Mouse (Mus musculus): ENCODE data around the gene Notch1. TPM values are rescaled to one million over a fixed set of nuclear protein-coding genes. Genes with fewer than 3 reads are reported as not detected.
A peak's percentile ranks its signal among the peaks of the same experiment; 100 is the strongest.

Notch1 gene
- polyA plus RNA-seq, 1 experiment from 2014 or later = 12.1 TPM

DNA sequence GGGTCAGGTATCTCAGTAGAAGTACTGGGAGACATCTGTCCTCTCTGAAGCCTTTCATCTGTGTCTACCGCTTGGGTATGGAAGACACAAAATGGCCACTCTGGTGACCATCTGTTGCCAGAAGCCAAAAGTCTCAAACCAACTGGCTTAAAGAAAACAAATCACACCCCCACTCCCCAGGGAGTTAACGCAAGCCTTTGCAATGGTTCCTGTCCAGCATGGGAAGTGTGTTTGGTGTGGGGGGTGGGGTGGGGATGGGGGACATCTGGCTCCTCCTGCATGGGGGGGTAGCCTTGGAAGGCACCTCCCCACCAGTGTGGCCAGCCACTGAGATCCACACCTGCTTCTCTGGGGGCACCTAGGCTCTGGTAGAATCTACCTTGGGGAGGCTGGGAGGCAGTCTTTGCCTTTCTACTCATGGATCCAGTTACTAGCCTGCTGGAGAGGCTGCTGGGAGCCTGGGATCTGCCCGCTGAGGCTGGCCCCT lies 29.6 kb downstream of the Notch1 start:
- no peaks in the 10 kb centered on the region for H3K27me3 ChIP-seq (ENCODE audit: insufficient read depth, low read length)
- H3K27ac ChIP-seq = peak overlapping the region; percentile 82
- H3K4me1 ChIP-seq (replicated peaks; ENCODE audit: insufficient read depth, low read length) = peaks cover 97% of the 10 kb centered on the region
- no peak overlapping the region for H3K4me3 ChIP-seq (replicated peaks; ENCODE audit: low read depth, low read length)
- H3K9ac ChIP-seq (ENCODE audit: low read depth, low read length) = no peak overlapping the region
- ATAC-seq (replicated peaks; ENCODE audit: low FRiP score, low read depth) (no peak), DNase-seq (ENCODE audit: low spot score) (peak; percentile 58)
- 18% methylated on average over 3 of the region's 3 CpGs for WGBS
- no peak overlapping the region for H3K4me2 ChIP-seq (ENCODE audit: low read length)
- H3K36me3 ChIP-seq (ENCODE audit: insufficient read depth, low read length) = peaks cover 11% of the 10 kb centered on the region
- TF ChIP-seq CTCF (IDR thresholded peaks at IDR 0.05; ENCODE audit: low read depth) = no peak
- no peaks in the 10 kb centered on the region for H3K9me3 ChIP-seq (replicated peaks; ENCODE audit: low read length)

DNA sequence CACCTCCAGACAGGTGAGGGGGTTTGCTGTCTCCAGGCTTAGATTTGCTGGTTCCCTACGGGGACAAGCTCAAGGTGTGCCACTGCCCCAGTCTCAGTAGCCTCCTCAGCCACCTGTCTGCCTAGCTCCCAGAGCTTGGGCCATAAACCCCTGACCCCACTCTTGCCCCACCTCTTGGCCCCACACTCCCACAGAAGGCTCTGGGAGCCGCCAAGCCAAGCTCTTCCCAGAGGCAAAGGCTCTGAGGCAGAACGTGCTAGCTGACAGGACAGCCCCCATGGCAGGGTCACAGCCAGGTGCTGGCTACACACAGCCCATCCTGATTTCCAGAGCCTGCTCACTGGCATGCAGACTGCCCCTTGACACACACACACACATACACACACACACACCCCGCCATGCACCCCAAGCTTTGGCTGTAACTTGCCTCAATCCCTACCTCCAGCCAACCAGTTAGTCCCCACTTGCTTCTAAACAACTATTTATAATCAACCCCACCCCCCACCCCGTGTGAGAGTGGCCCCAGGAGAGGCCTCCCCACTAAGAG lies 30.1 kb downstream of the Notch1 start:
- Histone ChIP-seq H3K4me3 (replicated peaks; ENCODE audit: low read depth, low read length) (no peak overlapping the region), H3K27me3 (ENCODE audit: insufficient read depth, low read length) (no peaks in the 10 kb centered on the region), H3K27ac (peak overlapping the region; percentile 82), H3K4me1 (replicated peaks; ENCODE audit: insufficient read depth, low read length) (peaks cover 96% of the 10 kb centered on the region), H3K4me2 (ENCODE audit: low read length) (no peak overlapping the region), H3K36me3 (ENCODE audit: insufficient read depth, low read length) (peaks cover 12% of the 10 kb centered on the region), H3K9ac (ENCODE audit: low read depth, low read length) (no peak overlapping the region), H3K9me3 (replicated peaks; ENCODE audit: low read length) (no peaks in the 10 kb centered on the region)
- TF ChIP-seq CTCF (IDR thresholded peaks at IDR 0.05; ENCODE audit: low read depth) = no peak
- DNase-seq (ENCODE audit: low spot score) (no peak), ATAC-seq (replicated peaks; ENCODE audit: low FRiP score, low read depth) (0 out of 2 replicates have a peak, but pooled peaks have one; percentile 3)
- 12% methylated on average over 5 of the region's 5 CpGs for WGBS

DNA sequence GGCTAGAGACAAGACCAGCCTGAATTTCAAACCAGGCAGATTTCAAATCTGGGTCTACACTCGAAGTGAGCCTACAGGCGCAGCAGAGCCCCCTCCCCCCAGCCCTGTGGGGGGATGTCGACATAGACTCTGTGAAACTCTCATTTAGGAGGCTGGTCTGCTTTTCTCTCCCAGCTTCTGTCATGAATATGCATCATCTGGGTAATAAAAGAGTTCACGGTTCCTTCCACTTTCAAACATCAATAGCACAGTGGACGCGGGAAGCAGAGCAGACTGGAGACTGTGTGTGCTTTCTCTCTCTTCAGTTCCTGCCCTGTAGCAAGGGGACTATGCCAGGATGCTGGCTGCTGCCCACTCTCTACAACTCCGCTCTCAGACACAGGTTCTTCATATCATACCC lies 30.8 kb downstream of the Notch1 start:
- Histone ChIP-seq H3K27me3 (ENCODE audit: insufficient read depth, low read length) (no peaks in the 10 kb centered on the region), H3K9me3 (replicated peaks; ENCODE audit: low read length) (no peaks in the 10 kb centered on the region), H3K36me3 (ENCODE audit: insufficient read depth, low read length) (peaks cover 18% of the 10 kb centered on the region), H3K27ac (peak overlapping the region; percentile 82), H3K4me3 (replicated peaks; ENCODE audit: low read depth, low read length) (no peak overlapping the region), H3K4me1 (replicated peaks; ENCODE audit: insufficient read depth, low read length) (peaks cover 90% of the 10 kb centered on the region), H3K4me2 (ENCODE audit: low read length) (no peak overlapping the region), H3K9ac (ENCODE audit: low read depth, low read length) (no peak overlapping the region)
- no peak for TF ChIP-seq CTCF (IDR thresholded peaks at IDR 0.05; ENCODE audit: low read depth)
- ATAC-seq (replicated peaks; ENCODE audit: low FRiP score, low read depth) (no peak), DNase-seq (ENCODE audit: low spot score) (peak; percentile 54)
- WGBS = 27% methylated on average over 7 of the region's 7 CpGs

DNA sequence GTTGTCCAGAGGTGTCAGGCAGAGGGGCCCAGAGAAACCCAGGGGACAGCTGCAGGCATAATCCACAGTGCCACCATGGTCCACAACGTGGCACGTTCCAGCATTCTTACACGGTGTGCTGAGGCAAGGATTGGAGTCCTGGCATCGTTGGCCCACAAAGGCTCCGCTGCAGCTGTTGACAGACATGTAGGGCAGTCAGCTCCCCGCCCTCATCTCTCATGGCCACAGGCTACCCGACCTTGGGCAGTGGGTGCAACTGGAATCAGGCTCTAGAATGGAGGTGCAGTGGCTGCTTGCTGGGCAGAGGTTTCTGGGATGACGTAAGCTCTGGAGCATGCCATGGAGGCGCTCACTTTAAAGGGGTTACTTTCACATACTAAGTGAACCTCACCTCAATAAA lies 31.2 kb downstream of the Notch1 start:
- H3K4me1 ChIP-seq (replicated peaks; ENCODE audit: insufficient read depth, low read length) = peaks cover 86% of the 10 kb centered on the region
- no peak for ATAC-seq (replicated peaks; ENCODE audit: low FRiP score, low read depth)
- H3K27ac ChIP-seq = peak overlapping the region; percentile 82
- H3K36me3 ChIP-seq (ENCODE audit: insufficient read depth, low read length) = peaks cover 21% of the 10 kb centered on the region
- no peak overlapping the region for H3K9ac ChIP-seq (ENCODE audit: low read depth, low read length)
- H3K9me3 ChIP-seq (replicated peaks; ENCODE audit: low read length) = no peaks in the 10 kb centered on the region
- H3K27me3 ChIP-seq (ENCODE audit: insufficient read depth, low read length) = no peaks in the 10 kb centered on the region
- no peak overlapping the region for H3K4me2 ChIP-seq (ENCODE audit: low read length)
- no peak overlapping the region for H3K4me3 ChIP-seq (replicated peaks; ENCODE audit: low read depth, low read length)
- no peak for TF ChIP-seq CTCF (IDR thresholded peaks at IDR 0.05; ENCODE audit: low read depth)
- DNase-seq (ENCODE audit: low spot score) = no peak
- WGBS = 70% methylated on average over 9 of the region's 9 CpGs

DNA sequence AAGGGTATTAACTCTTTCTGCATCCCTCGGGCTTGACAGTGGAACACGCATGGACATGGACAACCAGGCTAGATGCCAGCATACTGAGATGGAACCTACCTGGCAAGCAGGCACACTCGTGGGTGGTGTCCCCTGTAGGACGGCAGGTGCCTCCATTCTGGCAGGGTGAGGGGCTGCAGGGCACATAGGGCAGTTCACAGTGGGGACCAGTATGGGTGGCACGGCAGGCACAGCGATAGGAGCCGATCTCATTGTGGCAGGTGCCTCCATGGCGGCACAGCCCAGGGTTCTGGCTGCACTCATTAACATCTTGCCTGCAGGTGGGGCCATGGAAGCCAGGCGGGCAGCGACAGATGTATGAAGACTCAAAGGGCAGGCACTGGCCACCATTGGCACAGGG lies 32.3 kb downstream of the Notch1 start:
- H3K4me2 ChIP-seq (ENCODE audit: low read length) = no peak overlapping the region

DNA sequence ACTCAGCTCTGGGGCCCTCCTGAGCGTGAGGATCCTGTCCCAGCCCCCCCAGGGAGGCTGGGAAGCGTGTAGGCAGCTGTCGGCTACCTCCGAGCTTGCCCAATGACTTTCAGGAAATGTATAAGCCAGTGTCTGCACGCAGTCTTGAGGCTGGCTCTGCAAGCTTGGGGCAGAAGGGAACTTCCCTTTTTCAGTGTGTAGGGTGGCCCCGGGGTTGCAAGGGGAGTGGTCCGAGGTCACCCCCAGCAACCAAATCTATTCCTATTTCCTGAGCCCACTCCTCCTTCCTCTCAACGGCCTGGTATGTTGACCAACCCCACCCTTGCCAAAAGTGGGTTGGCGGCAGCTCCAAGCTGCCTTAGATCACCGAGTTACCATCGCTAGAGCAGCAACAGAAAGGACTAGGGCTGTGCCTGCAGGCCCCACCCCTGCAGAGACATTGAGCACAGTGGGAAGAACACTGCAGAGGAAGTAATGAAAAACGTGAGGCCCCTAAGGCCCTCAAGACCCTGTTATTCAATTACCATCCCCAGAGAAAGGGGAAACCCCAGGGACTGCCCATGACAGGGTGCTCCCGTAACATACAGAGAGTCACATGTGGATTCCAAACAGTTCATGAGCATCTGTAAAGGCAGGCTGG lies 33.1 kb downstream of the Notch1 start:
- Histone ChIP-seq H3K36me3 (ENCODE audit: insufficient read depth, low read length) (peaks cover 41% of the 10 kb centered on the region), H3K9me3 (replicated peaks; ENCODE audit: low read length) (no peaks in the 10 kb centered on the region), H3K4me2 (ENCODE audit: low read length) (no peak overlapping the region), H3K4me1 (replicated peaks; ENCODE audit: insufficient read depth, low read length) (peaks cover 67% of the 10 kb centered on the region), H3K4me3 (replicated peaks; ENCODE audit: low read depth, low read length) (no peak overlapping the region), H3K27ac (peak overlapping the region; percentile 85), H3K27me3 (ENCODE audit: insufficient read depth, low read length) (no peaks in the 10 kb centered on the region), H3K9ac (ENCODE audit: low read depth, low read length) (no peak overlapping the region)
- WGBS = 50% methylated on average over 13 of the region's 13 CpGs
- DNase-seq (ENCODE audit: low spot score) = no peak
- no peak for ATAC-seq (replicated peaks; ENCODE audit: low FRiP score, low read depth)
- TF ChIP-seq CTCF (IDR thresholded peaks at IDR 0.05; ENCODE audit: low read depth) = no peak

More for the DNA sequence above, 32.3 kb downstream of the Notch1 start:
- peaks cover 32% of the 10 kb centered on the region for H3K36me3 ChIP-seq (ENCODE audit: insufficient read depth, low read length)
- DNase-seq (ENCODE audit: low spot score) (no peak), ATAC-seq (replicated peaks; ENCODE audit: low FRiP score, low read depth) (no peak)
- WGBS = 72% methylated on average over 10 of the region's 10 CpGs
- no peak overlapping the region for H3K9ac ChIP-seq (ENCODE audit: low read depth, low read length)
- no peak overlapping the region for H3K4me3 ChIP-seq (replicated peaks; ENCODE audit: low read depth, low read length)
- peaks cover 75% of the 10 kb centered on the region for H3K4me1 ChIP-seq (replicated peaks; ENCODE audit: insufficient read depth, low read length)
- no peaks in the 10 kb centered on the region for H3K27me3 ChIP-seq (ENCODE audit: insufficient read depth, low read length)
- H3K27ac ChIP-seq = peak overlapping the region; percentile 85; the same call in 1 of the 2 replicates
- TF ChIP-seq CTCF (IDR thresholded peaks at IDR 0.05; ENCODE audit: low read depth) = no peak
- no peaks in the 10 kb centered on the region for H3K9me3 ChIP-seq (replicated peaks; ENCODE audit: low read length)
